Mouse (Mus musculus) common myeloid progenitor, adult 5-6 weeks (primary cell): ENCODE measurements around the gene Scnn1a. TPM values are rescaled to one million over a fixed set of nuclear protein-coding genes. Genes with fewer than 3 reads are reported as not detected.

Experiments
- ATAC-seq: replicated peaks from 2 replicates; pipeline ENCODE4 v1.8.0; 2016; ENCODE audit warnings: low read depth, mild to moderate bottlenecking, moderate TSS enrichment, inconsistent platforms; ENCODE audit not compliant: poor library complexity, severe bottlenecking
- total RNA-seq: library from RNA; stranded (forward); fragments of 200-1000, 187-1606 nt; gene quantifications from 2 replicates; pipeline ENCODE4 v1.2.3, GENCODE M21; 2017

Scnn1a gene
- total RNA-seq, 1 experiment from 2014 or later = 0.55 TPM

DNA sequence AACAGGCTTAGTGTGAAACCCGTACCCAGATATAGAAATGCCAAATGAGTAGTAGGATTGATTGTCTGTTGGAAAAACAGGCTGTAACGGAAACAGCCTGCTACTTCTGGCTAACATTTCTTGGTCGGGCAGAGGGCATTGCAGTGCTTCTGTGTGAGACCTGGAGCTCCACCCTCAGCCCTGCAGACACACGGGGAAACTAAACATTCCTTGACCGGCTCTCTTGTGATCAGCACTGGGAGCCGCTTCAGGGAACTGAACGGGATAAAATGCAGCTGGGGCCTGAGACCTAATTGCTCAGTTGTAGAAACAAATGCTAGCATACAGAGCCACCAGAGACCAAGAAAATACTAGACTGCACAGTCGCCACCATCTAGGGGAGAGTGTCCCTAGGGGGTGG, 35.8 kb downstream of the Scnn1a start:
- no peak for ATAC-seq

DNA sequence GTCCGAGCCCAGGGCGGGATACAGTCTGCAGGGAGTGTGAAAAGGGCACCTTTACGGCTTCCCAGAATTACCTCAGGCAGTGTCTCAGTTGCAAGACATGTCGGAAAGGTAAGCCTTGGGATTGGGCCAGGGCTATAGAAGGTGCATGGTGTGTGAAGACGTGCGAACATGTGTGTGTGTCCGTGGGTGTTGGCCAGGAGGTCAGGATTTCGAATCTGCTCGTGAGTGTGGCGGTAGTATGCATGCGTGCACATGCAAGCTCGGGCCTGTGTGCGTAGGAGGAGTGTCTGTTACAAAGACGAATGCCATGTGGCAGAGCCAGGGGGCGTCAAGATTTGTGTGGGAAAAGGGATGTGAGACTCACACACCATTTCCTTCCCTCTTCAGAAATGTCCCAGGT, 36.9 kb downstream of the Scnn1a start:
- no peak for ATAC-seq

DNA sequence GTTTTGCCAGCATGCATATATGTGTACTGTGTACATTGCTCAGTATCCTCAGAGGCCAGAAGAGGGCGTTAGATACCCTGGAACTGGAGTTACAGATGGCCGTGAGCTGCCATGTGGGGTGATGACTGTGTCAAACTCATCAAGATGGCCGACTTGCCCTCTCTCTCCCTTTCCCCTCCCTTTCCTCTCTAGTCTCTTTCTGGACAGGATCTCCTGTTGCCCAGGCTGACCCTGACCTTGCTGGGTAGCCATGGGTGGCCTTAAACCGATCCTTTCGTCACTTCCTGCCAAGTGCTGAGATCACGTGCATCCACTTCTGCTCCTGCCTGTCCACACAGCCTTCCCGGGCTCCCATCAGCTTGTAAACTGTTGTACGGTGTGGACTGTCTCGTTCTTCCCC, 39.5 kb downstream of the Scnn1a start:
- no peak for ATAC-seq

DNA sequence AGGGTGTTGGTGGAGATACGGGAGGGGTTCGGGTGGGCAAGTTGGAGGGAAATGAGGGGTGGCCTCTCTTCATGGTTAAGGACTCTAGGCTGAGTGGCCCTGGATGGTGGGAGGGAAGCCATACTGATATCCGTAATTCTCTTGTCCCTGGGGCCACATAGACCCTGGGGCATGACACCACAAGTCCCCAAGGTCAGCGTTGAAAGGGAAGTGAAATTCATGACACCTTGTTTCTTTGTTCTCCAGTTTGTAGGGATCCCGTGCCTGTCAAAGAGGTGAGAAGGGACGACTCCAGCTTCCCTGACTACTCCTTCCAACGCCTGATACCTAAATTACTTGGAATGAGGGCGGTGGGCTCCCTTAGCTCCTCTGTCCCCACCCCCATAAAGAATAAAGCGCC, 40.4 kb downstream of the Scnn1a start:
- no peak for ATAC-seq

DNA sequence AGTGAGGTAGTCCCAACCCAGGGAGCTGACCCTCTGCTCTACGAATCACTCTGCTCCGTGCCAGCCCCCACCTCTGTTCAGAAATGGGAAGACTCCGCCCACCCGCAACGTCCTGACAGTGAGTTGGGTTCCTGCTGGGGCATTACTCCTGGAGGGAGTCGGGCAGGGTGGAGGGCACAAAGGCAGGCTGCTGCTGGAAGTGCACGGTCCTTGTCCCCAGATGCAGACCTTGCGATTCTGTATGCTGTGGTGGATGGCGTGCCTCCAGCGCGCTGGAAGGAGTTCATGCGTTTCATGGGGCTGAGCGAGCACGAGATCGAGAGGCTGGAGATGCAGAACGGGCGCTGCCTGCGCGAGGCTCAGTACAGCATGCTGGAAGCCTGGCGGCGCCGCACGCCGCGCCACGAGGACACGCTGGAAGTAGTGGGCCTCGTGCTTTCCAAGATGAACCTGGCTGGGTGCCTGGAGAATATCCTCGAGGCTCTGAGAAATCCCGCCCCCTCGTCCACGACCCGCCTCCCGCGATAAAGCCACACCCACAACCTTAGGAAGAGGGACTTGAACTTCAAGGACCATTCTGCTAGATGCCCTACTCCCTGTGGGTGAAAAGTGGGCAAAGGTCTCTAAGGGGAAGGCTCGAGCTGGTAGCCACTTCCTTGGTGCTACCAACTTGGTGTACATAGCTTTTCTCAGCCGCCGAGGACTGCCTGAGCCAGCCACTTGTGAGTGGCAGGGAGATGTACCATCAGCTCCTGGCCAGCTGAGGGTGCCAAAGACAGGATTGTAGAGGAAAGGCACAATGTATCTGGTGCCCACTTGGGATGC, 41.2 kb downstream of the Scnn1a start:
- ATAC-seq = peak; percentile 45

DNA sequence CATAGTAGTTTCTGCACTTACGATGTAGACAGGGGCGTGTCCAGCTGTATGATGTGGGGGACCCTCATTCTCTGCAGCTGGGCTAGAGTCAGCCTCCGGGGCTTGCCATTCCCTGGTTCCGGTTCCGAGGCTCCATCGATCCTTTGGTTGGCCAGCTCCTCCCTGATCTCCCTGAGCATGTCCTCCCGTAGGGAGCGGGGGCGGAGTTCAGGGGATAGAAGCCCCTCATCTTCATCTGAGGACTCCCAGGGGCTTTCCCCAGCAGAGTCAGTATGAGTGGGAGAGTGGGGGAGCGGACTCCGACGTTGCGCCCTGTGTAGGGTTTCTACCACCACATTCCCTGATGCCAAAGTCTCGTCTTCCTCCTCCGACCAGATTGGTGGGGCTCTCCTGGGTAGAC, 42.6 kb downstream of the Scnn1a start:
- no peak for ATAC-seq

DNA sequence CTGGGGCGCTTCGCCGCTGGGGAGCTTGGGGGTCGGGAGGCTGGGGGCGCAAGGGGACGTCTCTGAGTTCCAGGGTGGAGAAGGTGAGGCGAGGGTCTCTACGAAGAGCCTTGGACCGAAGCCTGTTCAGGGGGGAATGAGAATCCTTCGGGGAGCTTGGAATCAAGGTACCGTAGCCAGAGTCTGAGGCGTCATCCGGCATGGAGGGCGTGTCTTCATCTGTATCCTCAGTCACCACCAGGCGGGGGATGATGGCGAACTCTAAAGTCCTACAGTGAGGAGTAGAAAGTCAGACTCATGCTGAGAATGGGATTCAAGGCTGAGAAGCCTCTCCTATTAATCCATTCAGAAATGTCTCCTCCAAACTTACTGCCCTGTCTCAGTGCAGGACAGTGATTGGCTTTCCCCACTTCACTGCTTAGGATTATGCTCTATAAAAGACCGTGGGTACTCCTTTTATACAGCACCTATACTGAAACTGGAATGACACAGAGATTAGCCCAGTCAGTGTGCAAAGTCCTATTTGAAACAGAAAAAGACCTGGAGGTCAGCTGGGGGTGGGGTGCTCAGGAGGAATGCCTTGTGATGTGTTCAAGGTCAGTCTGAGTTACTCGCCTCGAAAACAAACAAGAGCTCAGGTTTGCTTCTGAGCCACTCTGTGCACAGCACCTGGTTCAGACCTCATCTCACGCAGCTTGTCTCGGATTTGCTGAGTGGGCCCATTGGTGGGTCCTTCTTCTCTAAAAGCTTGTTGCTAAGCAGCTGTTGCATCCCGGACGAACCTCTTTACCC, 43.2 kb downstream of the Scnn1a start:
- ATAC-seq = no peak

DNA sequence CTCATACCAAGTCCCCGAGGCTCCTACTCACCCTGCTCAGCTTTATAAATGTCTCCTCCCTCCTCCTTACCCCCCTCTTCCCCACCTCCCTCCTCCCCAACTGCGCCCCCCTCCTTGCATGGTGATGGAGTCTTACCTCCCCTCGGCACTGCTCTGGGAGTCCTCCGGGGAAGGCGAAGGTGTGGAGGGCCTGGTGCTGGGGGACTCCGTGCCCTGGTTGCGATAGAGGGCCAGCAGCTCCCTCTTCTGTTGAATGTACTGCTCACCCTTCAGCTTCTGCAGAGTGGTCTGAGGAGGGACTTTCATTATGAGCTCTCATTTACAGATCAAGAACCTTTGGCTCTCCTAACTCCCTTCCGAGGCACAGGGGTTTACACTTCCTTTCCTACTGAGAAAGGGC, 44.0 kb downstream of the Scnn1a start:
- 0 out of 2 replicates have a peak, but pooled peaks have one; percentile 24 for ATAC-seq

DNA sequence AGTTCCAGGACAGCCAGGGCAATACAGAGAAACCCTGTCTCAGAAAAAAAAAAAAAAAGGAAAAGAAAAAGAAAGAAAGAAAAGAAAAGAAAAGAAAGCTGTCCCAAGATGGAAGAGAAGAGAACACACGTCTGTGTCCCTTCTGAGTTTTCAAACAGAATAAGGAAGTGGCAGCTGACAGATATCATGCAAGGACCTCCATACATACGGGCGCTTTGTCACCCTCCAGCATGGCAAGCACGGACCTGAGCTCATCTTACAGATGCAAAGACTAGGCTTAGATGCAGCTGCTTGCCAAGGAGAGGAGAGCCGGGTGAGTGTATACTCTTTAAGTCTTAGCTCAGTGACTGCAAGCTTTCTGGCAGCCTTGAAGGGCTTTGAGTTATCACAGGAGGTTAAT, 45.1 kb downstream of the Scnn1a start:
- no peak for ATAC-seq

DNA sequence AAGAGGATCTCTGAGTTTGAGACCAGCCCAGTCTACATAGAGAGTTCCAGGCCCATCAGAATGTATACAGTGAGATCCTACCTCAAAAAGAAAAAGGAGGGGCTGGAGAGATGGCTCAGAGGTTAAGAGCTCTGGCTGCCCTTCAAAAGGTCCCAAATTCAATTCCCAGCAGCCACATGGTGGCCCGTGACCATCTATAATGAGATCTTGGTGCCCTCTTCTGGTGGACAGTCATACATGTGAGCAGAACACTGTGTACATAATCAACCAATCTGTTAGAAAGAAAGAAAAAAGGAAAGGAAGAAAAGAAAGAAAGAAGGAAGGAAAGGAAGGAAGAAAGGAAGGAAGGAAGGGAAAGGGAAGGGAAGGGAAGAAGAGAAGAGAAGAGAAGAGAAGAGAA, 45.7 kb downstream of the Scnn1a start:
- ATAC-seq = no peak

DNA sequence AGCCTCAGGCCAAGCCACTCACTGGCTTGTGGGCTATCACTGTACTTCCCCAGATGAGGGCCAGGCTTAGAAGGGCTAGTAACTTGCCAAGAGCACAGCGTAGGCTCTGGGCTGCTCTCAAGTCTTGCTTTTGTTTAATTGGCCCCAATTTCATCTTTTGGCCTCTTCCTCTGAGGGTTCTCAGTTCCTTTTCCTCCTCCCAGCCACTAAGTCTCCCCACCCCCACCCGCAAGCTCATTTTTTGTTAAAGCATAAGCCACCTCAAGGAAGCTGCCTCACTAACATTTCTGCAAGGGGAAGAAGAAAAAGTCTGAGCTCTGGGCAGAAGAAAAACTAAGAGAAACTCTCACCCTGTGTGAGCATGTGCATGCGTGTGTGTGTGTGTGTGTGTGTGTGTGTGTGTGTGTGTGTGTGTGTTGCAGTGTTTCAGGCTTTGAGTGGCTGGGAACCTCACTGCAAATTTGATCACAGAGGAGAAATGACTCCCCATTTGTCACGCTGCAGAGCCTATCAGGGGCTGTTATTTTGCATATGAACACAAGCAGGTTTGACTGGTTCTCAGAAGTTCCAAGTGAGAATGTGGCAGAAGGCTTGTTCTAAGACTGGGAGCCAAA, 47.4 kb downstream of the Scnn1a start:
- ATAC-seq = peak; percentile 76

DNA sequence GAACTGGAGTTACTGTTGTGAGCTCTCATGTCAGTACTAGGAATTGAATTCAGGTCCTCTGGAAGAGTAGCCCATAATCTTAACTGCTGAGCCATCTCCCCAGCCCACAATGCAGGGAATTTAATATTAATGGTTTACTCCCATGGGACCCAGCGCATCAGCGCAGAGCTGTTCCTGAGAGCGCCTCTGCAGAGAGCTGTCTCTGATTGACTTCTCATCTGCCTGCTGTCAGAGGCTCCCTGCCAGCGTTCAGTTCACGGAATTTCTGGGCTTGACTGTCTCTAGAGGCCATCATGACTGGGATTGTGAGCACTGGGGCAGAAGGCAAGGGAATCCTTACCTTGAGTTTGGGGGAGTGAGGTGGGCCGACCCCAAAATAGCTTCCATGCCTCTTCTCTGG, 56.6 kb downstream of the Scnn1a start:
- no peak for ATAC-seq

DNA sequence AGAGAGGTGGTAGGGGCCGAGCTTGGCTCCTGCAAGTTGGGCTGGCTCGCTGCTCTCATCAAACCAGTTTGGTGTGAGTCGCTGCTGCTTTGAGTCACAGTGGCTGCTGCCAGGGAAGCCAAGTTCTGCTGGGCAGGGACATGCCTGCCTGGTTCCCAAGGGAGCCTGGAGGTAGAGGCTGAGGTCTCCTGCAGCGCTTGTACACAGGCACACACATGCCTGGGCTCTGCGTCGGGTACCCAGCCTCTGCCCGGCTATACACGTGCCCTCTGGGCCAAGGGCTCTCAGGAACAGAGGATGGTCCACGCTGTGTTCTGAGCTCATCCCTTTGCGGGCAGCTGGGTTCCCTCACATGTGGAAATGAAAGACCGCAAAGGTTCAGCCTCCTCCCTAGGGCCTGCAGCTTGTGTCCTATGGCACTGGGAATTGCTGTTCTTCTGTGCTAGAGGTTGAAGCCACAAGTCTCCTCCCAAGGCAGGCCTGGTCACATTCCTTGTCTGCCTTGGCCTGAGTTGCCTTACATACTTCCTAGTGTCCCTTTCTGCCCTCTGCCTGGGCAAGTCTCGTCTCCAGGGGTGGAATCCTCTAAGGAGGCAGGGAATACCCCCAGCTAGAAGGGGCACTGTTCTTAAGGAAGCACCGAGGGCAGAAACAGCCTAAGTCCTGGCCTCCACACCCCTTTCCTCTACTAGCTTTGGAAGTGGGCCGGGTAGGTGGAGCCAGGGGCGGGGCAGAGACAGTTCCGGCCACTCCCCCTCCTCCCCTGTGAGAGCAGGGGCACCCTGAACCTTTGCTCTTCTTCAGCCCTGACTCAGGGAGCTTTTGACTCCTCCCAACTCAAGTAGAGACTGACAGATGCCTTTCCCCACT, 57.4 kb downstream of the Scnn1a start:
- ATAC-seq = peak; percentile 93

DNA sequence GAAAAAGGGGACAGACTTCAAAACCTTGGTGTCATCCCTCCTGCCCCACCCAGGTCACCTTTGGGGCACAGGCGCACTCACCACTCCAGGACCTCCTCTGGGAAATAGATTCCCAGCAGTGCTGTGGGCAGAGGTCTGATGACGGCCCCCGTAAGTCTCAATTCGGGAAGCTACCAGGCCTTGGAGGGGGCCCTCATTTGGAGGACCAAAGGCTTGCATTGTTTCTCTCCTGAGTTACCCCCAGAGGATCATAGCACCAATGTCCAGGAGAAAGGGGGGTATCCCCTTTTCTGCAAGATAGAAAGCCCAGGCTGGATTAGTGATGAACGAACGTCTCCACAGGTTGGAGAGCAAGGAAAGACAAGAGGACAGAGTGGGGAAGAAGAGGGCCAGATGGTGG, 58.2 kb downstream of the Scnn1a start:
- ATAC-seq = no peak

DNA sequence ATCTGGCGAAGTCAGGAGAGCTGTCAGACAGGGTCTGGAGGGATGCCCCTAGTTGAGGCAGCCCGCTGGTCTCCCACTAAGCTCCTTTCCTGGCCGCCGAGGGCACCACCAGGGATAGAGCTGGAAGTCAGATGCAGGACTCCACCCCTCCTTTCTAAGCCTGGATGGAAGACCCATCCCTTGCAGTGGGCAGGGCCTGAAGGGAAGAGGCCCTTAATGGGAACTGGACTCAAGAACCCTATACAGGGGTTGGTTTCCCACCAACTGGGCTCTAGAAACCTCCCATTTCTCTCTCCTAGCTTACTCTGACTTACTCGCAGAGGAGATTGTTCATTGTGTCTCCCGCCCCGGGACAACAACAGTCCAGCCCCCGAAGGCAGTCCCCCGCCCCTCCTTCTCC, 59.3 kb downstream of the Scnn1a start:
- ATAC-seq = no peak

DNA sequence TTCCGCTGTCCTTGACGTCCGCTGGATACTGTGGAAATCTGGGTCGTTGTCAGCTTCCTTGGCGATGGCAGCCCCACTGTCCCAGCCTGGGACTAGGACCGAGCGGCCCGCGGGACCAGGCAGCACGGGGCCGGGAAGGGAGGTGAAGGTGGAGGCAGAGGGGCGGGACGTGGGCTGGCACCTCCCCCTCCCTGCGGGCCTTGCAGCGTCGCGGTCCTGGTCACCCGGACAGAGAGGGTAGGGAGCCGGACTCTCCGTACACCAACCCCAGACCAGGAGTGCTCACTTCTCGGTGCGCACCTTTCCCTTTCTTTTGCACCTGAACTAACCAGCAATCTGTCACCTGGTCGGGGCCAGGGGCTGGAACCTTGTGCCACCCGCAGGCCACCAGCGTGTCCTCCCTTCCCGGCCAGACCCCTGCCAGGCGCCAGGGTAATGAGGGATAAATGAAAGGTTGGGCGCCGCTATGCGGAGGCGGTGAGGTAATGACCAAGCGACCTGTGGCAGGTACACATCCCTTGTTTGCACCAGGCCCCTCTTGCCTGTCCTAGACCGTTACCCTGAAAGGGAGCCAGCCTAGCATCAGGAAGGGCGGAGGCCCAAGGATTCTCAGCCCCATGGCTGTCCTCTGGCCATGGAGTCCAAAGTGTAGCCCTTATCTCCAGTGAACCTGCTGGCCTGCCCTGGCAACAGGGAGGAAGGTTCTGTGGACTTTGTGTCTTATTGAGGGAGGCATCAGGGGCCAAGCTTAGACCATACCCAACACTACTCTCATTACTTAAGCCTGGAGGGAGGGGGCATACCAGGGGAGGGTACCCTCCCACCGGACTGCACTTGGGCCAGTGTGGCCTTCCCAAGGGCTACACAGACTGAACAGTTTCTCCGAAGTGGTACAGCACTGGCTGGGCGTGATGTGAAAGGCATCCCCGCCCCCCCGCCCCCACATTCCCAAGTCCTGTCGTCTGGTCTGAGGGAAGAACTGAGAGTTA, 60.2 kb downstream of the Scnn1a start, which contains the start of gene Plekhg6:
Gene Plekhg6 (minus strand): TSS at position 422 of the 989 bp plus-strand sequence.
- peak; percentile 28; the same call in 1 of the 2 replicates for ATAC-seq

DNA sequence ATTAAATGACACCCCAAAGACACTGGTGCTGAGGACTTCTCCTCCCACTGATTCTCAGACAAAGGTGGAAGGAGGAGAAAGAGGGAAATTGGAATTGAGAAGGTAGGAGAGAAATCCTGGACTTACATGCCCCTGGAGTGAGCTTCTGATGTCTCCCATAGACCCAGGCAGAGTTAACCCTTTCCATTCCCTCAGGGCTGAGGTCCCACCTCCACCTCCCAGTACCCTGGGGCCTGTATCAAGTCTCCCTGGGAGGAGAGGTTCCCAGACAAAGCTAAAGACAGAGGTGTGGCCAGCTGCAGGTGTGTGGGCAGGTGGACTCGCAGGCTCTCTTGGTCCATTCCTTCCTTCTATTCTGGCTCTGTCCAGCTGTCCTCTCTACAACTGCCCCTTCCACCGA, 61.6 kb downstream of the Scnn1a start:
- no peak for ATAC-seq

DNA sequence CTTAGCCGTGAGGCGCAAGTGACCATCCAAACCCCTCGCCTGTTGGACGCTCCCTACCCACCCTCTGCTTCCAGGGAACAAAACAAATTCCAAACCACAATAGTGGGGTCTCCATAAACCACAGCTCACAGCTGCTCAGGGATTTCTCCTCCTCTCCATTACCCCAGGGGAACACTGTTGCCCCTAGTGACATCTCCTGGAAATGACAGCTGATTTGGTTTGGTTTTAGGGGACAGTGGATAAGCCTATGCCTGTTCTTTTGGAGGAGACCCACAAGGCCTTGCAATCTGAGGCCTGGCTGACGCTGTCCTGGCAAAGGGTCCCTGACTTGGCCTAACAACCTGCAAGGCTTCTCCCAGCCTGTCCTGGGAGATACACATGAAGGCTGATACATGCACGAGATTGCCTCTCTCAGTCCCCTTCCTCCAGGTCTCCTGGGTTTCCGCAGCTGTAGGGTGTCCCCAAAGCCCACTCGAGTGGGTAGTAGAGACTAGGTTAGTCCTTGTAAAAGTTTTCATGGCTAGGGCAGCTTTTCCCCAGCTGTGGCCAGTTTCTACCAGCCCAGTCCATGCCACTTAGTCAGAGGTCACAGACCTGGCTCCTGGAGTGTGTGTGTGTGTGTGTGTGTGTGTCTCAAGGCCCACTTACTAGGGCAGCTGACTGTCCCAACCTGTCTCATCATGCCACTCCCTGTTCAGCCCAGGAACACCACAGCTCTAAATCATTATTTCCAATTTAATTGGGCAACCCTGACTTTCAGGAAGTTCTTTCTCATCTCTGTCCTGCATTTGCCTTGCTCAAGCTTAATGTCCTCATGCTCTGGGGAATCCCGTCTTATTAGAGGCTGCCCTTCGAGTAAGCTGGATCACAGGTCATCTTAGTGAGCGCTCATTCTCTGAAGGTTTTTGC, 64.9 kb downstream of the Scnn1a start:
- peak; percentile 63 for ATAC-seq
